Mouse (Mus musculus) bone marrow, adult 2 months (tissue): Measurements from ENCODE around the gene Plcb1.

Source experiments
- CTCF ChIP-seq: fragments of 200-500 bp; IDR thresholded peaks from 2 replicates; pipeline ENCODE4 v1.5.1; 2011; ENCODE audit warnings: low read length, control low read depth; ENCODE audit not compliant: control insufficient read depth, insufficient read depth
- POLR2A ChIP-seq: fragments of 200-500 bp; IDR thresholded peaks from 2 replicates; pipeline ENCODE4 v1.6.1; 2011; ENCODE audit warnings: low read depth, mild to moderate bottlenecking, control low read depth, low read length, borderline replicate concordance; ENCODE audit not compliant: control insufficient read depth

DNA sequence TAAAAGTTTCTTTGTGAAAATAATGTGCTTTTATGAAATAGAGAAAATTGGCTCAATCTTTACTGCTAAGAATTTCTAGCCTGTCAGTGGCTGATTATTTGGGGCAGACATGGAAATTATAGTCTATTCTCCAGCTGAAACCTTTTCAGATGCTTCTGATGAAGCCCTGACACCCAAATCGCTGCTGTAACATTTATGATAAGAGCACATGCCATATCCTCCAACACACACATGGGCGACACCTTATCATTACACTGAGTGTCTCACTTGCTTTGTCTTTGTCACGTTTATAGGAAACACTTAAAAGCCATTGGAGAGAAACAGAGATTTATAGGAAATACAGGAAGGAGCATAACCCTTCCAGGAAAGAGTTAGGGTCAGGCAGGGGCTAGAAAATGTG lies 379.6 kb downstream of the Plcb1 start:
- TF ChIP-seq POLR2A (no peak), CTCF (no peak)
